9 mouse cellular contexts compared by ENCODE assay signal in genomic region chr12:69556221-69556861, GRCm38 (mm10). TPM values are rescaled to one million over a fixed set of nuclear protein-coding genes. Genes with fewer than 3 reads are reported as not detected.
DNase-seq lines count a peak whose midpoint lies in the region; ATAC-seq lines count a peak whose summit lies in the region.
"Had no signal": no experiment of that assay in that cellular context is flagged by ENCODE, and none has a peak within 500 bp of the region (broad histone marks: within the 10 kb centered on the region; RNA-seq: fewer than 3 reads in every experiment).

No protein-coding gene starts in this region.

- DNase-seq in hindbrain, embryonic 11.5 days (ENCODE audit: low spot score) = no peak
- no peak for DNase-seq in limb, embryonic 10.5 days (ENCODE audit: low spot score)
- no peak for DNase-seq in T-cell, adult 2 months (ENCODE audit: low spot score)
- no peak for DNase-seq in urinary bladder, postnatal 4 days (ENCODE audit: low spot score in 2 of 2)

- WGBS in hindbrain, embryonic 13.5 days = 64% methylated on average over 6 of the region's 6 CpGs
- 56% methylated on average over 6 of the region's 6 CpGs for WGBS in hindbrain, embryonic 11.5 days
- 47% methylated on average over 6 of the region's 6 CpGs for WGBS in embryonic facial prominence, embryonic 12.5 days
- WGBS in limb, embryonic 10.5 days = 62% methylated on average over 6 of the region's 6 CpGs
- 53% methylated on average over 6 of the region's 6 CpGs for WGBS in neural tube, embryonic 15.5 days

- H3K4me1 ChIP-seq in hindbrain, embryonic 13.5 days (replicated peaks) = no peaks in the 10 kb centered on the region
- H3K4me1 ChIP-seq in hindbrain, embryonic 11.5 days (replicated peaks; ENCODE audit: control insufficient read depth, insufficient read depth, low read length) = no peaks in the 10 kb centered on the region
- peaks cover 7% of the 10 kb centered on the region; the same call in 1 of the 2 replicates for H3K4me1 ChIP-seq in embryonic facial prominence, embryonic 12.5 days
- H3K4me1 ChIP-seq in limb, embryonic 10.5 days = peaks cover 13% of the 10 kb centered on the region; the same call in 1 of the 2 replicates
- H3K4me1 ChIP-seq in neural tube, embryonic 15.5 days = no peaks in the 10 kb centered on the region

- H3K4me2 ChIP-seq in hindbrain, embryonic 13.5 days = no peak overlapping the region
- no peak overlapping the region for H3K4me2 ChIP-seq in hindbrain, embryonic 11.5 days (replicated peaks; ENCODE audit: low read depth, low read length)
- no peak overlapping the region for H3K4me2 ChIP-seq in embryonic facial prominence, embryonic 12.5 days (replicated peaks)
- no peak overlapping the region for H3K4me2 ChIP-seq in neural tube, embryonic 15.5 days

- H3K36me3 ChIP-seq in hindbrain, embryonic 13.5 days = no peaks in the 10 kb centered on the region
- no peaks in the 10 kb centered on the region for H3K36me3 ChIP-seq in hindbrain, embryonic 11.5 days (ENCODE audit: control insufficient read depth, insufficient read depth, low read length)
- no peaks in the 10 kb centered on the region for H3K36me3 ChIP-seq in embryonic facial prominence, embryonic 12.5 days
- H3K36me3 ChIP-seq in limb, embryonic 10.5 days = no peaks in the 10 kb centered on the region
- no peaks in the 10 kb centered on the region for H3K36me3 ChIP-seq in neural tube, embryonic 15.5 days
- H3K36me3 ChIP-seq: G1E had no signal

- no peak overlapping the region for H3K4me3 ChIP-seq in hindbrain, embryonic 13.5 days
- no peak overlapping the region for H3K4me3 ChIP-seq in hindbrain, embryonic 11.5 days (ENCODE audit: low read depth, low read length)
- H3K4me3 ChIP-seq in embryonic facial prominence, embryonic 12.5 days = no peak overlapping the region
- no peak overlapping the region for H3K4me3 ChIP-seq in limb, embryonic 10.5 days
- no peak overlapping the region for H3K4me3 ChIP-seq in neural tube, embryonic 15.5 days (replicated peaks)

- no peak overlapping the region for H3K9ac ChIP-seq in hindbrain, embryonic 13.5 days
- H3K9ac ChIP-seq in hindbrain, embryonic 11.5 days (ENCODE audit: low read depth, low read length) = no peak overlapping the region
- no peak overlapping the region for H3K9ac ChIP-seq in embryonic facial prominence, embryonic 12.5 days
- H3K9ac ChIP-seq in neural tube, embryonic 15.5 days (replicated peaks) = no peak overlapping the region

- peak overlapping the region; percentile 40; the same call in 1 of the 2 replicates for H3K27ac ChIP-seq in hindbrain, embryonic 13.5 days
- H3K27ac ChIP-seq in hindbrain, embryonic 11.5 days (ENCODE audit: low read depth, low read length) = no peak overlapping the region
- H3K27ac ChIP-seq in embryonic facial prominence, embryonic 12.5 days = peak overlapping the region; percentile 17; the same call in 1 of the 2 replicates
- H3K27ac ChIP-seq in limb, embryonic 10.5 days = peak overlapping the region; percentile 70
- H3K27ac ChIP-seq in neural tube, embryonic 15.5 days (replicated peaks) = peak overlapping the region; percentile 52; the same call in 1 of the 2 replicates

- no peak for ATAC-seq in hindbrain, embryonic 13.5 days (ENCODE audit: low FRiP score)
- no peak for ATAC-seq in hindbrain, embryonic 11.5 days (ENCODE audit: low FRiP score)
- ATAC-seq in embryonic facial prominence, embryonic 12.5 days (ENCODE audit: insufficient number of reproducible peaks, insufficient read depth, low FRiP score, low TSS enrichment) = no peak
- no peak; the same call in 1 of the 2 replicates for ATAC-seq in neural tube, embryonic 15.5 days (ENCODE audit: low FRiP score)
- ATAC-seq in activated CD4-positive, CD25-positive, alpha-beta regulatory T cell, adult 4 months = no peak

- no peaks in the 10 kb centered on the region for H3K9me3 ChIP-seq in hindbrain, embryonic 13.5 days
- H3K9me3 ChIP-seq in hindbrain, embryonic 11.5 days (ENCODE audit: control insufficient read depth, low read length) = no peaks in the 10 kb centered on the region
- H3K9me3 ChIP-seq in embryonic facial prominence, embryonic 12.5 days = no peaks in the 10 kb centered on the region
- no peaks in the 10 kb centered on the region for H3K9me3 ChIP-seq in limb, embryonic 10.5 days (replicated peaks)
- H3K9me3 ChIP-seq in neural tube, embryonic 15.5 days (replicated peaks) = no peaks in the 10 kb centered on the region
- H3K9me3 ChIP-seq: G1E had no signal

- no peaks in the 10 kb centered on the region for H3K27me3 ChIP-seq in hindbrain, embryonic 13.5 days
- no peaks in the 10 kb centered on the region for H3K27me3 ChIP-seq in hindbrain, embryonic 11.5 days (ENCODE audit: control insufficient read depth, insufficient read depth, low read length)
- H3K27me3 ChIP-seq in embryonic facial prominence, embryonic 12.5 days = no peaks in the 10 kb centered on the region
- no peaks in the 10 kb centered on the region for H3K27me3 ChIP-seq in limb, embryonic 10.5 days (ENCODE audit: low read depth, poor library complexity, severe bottlenecking)
- H3K27me3 ChIP-seq in neural tube, embryonic 15.5 days (replicated peaks) = no peaks in the 10 kb centered on the region

RNA-seq across cellular contexts. Expression of gene Vcpkmt, which starts 26.5 kb away (rescaled TPM):
- polyA plus RNA-seq in hindbrain, embryonic 13.5 days (2015; fragmentation: Nextera tagmentation; extraction: Ambion mirVana) = 24.3 and 24.4 TPM in 2 replicates
- 18.9 and 19.6 TPM in 2 replicates for polyA plus RNA-seq in hindbrain, embryonic 11.5 days (2014; fragmentation: Nextera tagmentation; extraction: Ambion mirVana)
- 33.6 and 35.2 TPM in 2 replicates for polyA plus RNA-seq in embryonic facial prominence, embryonic 12.5 days (2016; fragmentation: Nextera tagmentation; extraction: Ambion mirVana)
- 37.0 and 40.3 TPM in 2 replicates for polyA plus RNA-seq in limb, embryonic 10.5 days (2016; fragmentation: Nextera tagmentation; extraction: Ambion mirVana)
- 28.8 and 30.5 TPM in 2 replicates for polyA plus RNA-seq in neural tube, embryonic 15.5 days (2015; fragmentation: Nextera tagmentation; extraction: Ambion mirVana)
- 10 to 100 TPM; 14.1 to 19.5 TPM for polyA plus RNA-seq in activated CD4-positive, CD25-positive, alpha-beta regulatory T cell, adult 4 months (2017; shearing (Covaris generic))
